Mouse (Mus musculus): Measurements from ENCODE around the gene Pawr. TPM values are rescaled to one million over a fixed set of nuclear protein-coding genes. Genes with fewer than 3 reads are reported as not detected.

The Pawr gene
- polyA plus RNA-seq, 1 experiment from 2014 or later, result 11.6 TPM

- Histone ChIP-seq H3K9ac (no peak overlapping the region), H3K9me3 (replicated peaks) (no peaks in the 10 kb centered on the region), H3K4me3 (no peak overlapping the region), H3K4me2 (no peak overlapping the region), H3K36me3 (no peaks in the 10 kb centered on the region), H3K4me1 (peaks cover 29% of the 10 kb centered on the region), H3K27me3 (replicated peaks) (no peaks in the 10 kb centered on the region), H3K27ac (no peak overlapping the region)
- ATAC-seq, result no peak
- 74% methylated on average over 4 of the region's 4 CpGs for WGBS (ENCODE audit: insufficient replicate concordance)
Observed at GRCm38 (mm10) chr10:108450401-108450800, 118.5 kb downstream of the Pawr start.

GRCm38 (mm10) chr10:108451516-108451915, 119.6 kb downstream of the Pawr start:
- Histone ChIP-seq H3K27ac (no peak overlapping the region), H3K9ac (no peak overlapping the region), H3K4me2 (no peak overlapping the region), H3K4me3 (no peak overlapping the region), H3K9me3 (replicated peaks) (no peaks in the 10 kb centered on the region), H3K36me3 (no peaks in the 10 kb centered on the region), H3K4me1 (peaks cover 26% of the 10 kb centered on the region), H3K27me3 (replicated peaks) (no peaks in the 10 kb centered on the region)
- no peak for ATAC-seq
- 73% methylated on average over 8 of the region's 8 CpGs for WGBS (ENCODE audit: insufficient replicate concordance)

GRCm38 (mm10) chr10:108452421-108452820, 120.5 kb downstream of the Pawr start:
- H3K4me1 ChIP-seq, result peaks cover 17% of the 10 kb centered on the region
- H3K9me3 ChIP-seq (replicated peaks), result no peaks in the 10 kb centered on the region
- no peaks in the 10 kb centered on the region for H3K36me3 ChIP-seq
- no peak overlapping the region for H3K4me2 ChIP-seq
- no peak overlapping the region for H3K27ac ChIP-seq
- 87% methylated on average over 9 of the region's 9 CpGs for WGBS (ENCODE audit: insufficient replicate concordance)
- no peak overlapping the region for H3K4me3 ChIP-seq
- no peaks in the 10 kb centered on the region for H3K27me3 ChIP-seq (replicated peaks)
- H3K9ac ChIP-seq, result no peak overlapping the region
- no peak for ATAC-seq

- Histone ChIP-seq H3K4me3 (no peak overlapping the region), H3K36me3 (no peaks in the 10 kb centered on the region), H3K9ac (no peak overlapping the region), H3K9me3 (replicated peaks) (no peaks in the 10 kb centered on the region), H3K4me2 (no peak overlapping the region), H3K27ac (no peak overlapping the region), H3K4me1 (peaks cover 12% of the 10 kb centered on the region), H3K27me3 (replicated peaks) (no peaks in the 10 kb centered on the region)
- WGBS (ENCODE audit: insufficient replicate concordance), result 58% methylated on average over 2 of the region's 2 CpGs
- ATAC-seq, result 0 out of 2 replicates have a peak, but pooled peaks have one; percentile 53
Observed at GRCm38 (mm10) chr10:108453561-108453960, 121.6 kb downstream of the Pawr start.

GRCm38 (mm10) chr10:108454691-108455117, 122.8 kb downstream of the Pawr start:
- no peaks in the 10 kb centered on the region for H3K27me3 ChIP-seq (replicated peaks)
- 70% methylated on average over 11 of the region's 11 CpGs for WGBS (ENCODE audit: insufficient replicate concordance)
- peak; percentile 40 for ATAC-seq
- H3K9ac ChIP-seq, result no peak overlapping the region
- H3K36me3 ChIP-seq, result no peaks in the 10 kb centered on the region
- no peaks in the 10 kb centered on the region for H3K9me3 ChIP-seq (replicated peaks)
- H3K4me1 ChIP-seq, result peaks cover 12% of the 10 kb centered on the region
- H3K4me2 ChIP-seq, result 0 out of 2 replicates have a peak overlapping the region, but pooled peaks have one; percentile 18
- 0 out of 2 replicates have a peak overlapping the region, but pooled peaks have one; percentile 1 for H3K27ac ChIP-seq
- H3K4me3 ChIP-seq, result no peak overlapping the region

GRCm38 (mm10) chr10:108455204-108455603, 123.3 kb downstream of the Pawr start:
- H3K9me3 ChIP-seq (replicated peaks), result no peaks in the 10 kb centered on the region
- no peaks in the 10 kb centered on the region for H3K36me3 ChIP-seq
- no peak for ATAC-seq
- no peak overlapping the region for H3K9ac ChIP-seq
- peaks cover 12% of the 10 kb centered on the region for H3K4me1 ChIP-seq
- H3K27me3 ChIP-seq (replicated peaks), result no peaks in the 10 kb centered on the region
- 0 out of 2 replicates have a peak overlapping the region, but pooled peaks have one; percentile 1 for H3K27ac ChIP-seq
- WGBS (ENCODE audit: insufficient replicate concordance), result 66% methylated on average over 10 of the region's 10 CpGs
- H3K4me2 ChIP-seq, result no peak overlapping the region
- no peak overlapping the region for H3K4me3 ChIP-seq

- H3K9ac ChIP-seq, result no peak overlapping the region
- H3K36me3 ChIP-seq, result no peaks in the 10 kb centered on the region
- no peak overlapping the region for H3K4me3 ChIP-seq
- peaks cover 12% of the 10 kb centered on the region for H3K4me1 ChIP-seq
- H3K9me3 ChIP-seq (replicated peaks), result no peaks in the 10 kb centered on the region
- no peak for ATAC-seq
- H3K4me2 ChIP-seq, result no peak overlapping the region
- no peak overlapping the region for H3K27ac ChIP-seq
- WGBS (ENCODE audit: insufficient replicate concordance), result 70% methylated on average over 2 of the region's 2 CpGs
- H3K27me3 ChIP-seq (replicated peaks), result no peaks in the 10 kb centered on the region
Observed at GRCm38 (mm10) chr10:108455883-108456282, 124.0 kb downstream of the Pawr start.

GRCm38 (mm10) chr10:108457054-108457453, 125.1 kb downstream of the Pawr start:
- Histone ChIP-seq H3K4me1 (peaks cover 17% of the 10 kb centered on the region), H3K9ac (no peak overlapping the region), H3K27ac (no peak overlapping the region), H3K9me3 (replicated peaks) (no peaks in the 10 kb centered on the region), H3K27me3 (replicated peaks) (no peaks in the 10 kb centered on the region), H3K4me3 (no peak overlapping the region), H3K4me2 (no peak overlapping the region), H3K36me3 (no peaks in the 10 kb centered on the region)
- ATAC-seq, result no peak
- 75% methylated on average over 2 of the region's 2 CpGs for WGBS (ENCODE audit: insufficient replicate concordance)

- H3K4me3 ChIP-seq, result no peak overlapping the region
- 0 out of 2 replicates have a peak, but pooled peaks cover 8% of the 10 kb centered on the region for H3K4me1 ChIP-seq
- no peak overlapping the region for H3K4me2 ChIP-seq
- WGBS (ENCODE audit: insufficient replicate concordance), result 54% methylated on average over 2 of the region's 2 CpGs
- H3K9me3 ChIP-seq (replicated peaks), result no peaks in the 10 kb centered on the region
- peak; percentile 55 for ATAC-seq
- no peak overlapping the region for H3K9ac ChIP-seq
- H3K36me3 ChIP-seq, result no peaks in the 10 kb centered on the region
- no peak overlapping the region for H3K27ac ChIP-seq
- H3K27me3 ChIP-seq (replicated peaks), result no peaks in the 10 kb centered on the region
Observed at GRCm38 (mm10) chr10:108461862-108462261, 129.9 kb downstream of the Pawr start.

Small RNA genes within 50 kb of the gene (microRNA-seq; reads per million reads assigned to microRNA genes)
- gene Gm25591, result not detected

Other genes with a start within 250 kb of the Pawr start
- gene Ppp1r12a, start 169.9 kb upstream of the Pawr start, polyA plus RNA-seq (2016; fragmentation: Nextera tagmentation; extraction: Ambion mirVana), result 48.3 and 51.8 TPM in 2 replicates